Mouse (Mus musculus): ENCODE results near the gene Hist2h2ac. TPM values are rescaled to one million over a fixed set of nuclear protein-coding genes. Genes with fewer than 3 reads are reported as not detected.
"Not testable (repeated sequence)": the region's sequence is repeated elsewhere in the genome, so short reads cannot be mapped to it uniquely, and the experiment has no call there.

Hist2h2ac gene
- polyA plus RNA-seq, 1 experiment = 149 TPM

DNA sequence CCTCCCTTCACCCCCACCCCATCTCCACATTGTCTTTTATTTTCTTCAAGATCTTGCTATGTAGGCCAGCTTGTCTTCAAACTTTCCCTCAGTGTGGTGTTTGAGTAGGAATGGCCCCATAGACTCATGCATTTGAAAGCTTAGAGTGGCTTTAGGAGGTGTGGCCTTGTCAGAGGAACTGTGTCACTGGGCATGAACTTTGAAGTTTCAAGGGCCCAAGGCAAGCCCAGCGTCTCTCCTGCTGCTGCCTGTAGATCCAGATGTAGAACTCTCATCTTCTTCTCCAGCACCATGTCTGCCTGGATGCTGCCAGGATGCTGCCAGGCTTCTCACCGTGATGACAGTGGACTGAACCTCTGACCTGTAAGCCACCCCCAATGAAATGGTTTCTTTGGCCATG is 8.1 kb upstream of the Hist2h2ac start:
- Histone ChIP-seq H3K27ac (ENCODE audit: control insufficient read depth, insufficient read depth, low read length) (no peak overlapping the region), H3K36me3 (ENCODE audit: control insufficient read depth, insufficient read depth, low read length) (no peaks in the 10 kb centered on the region), H3K4me1 (replicated peaks; ENCODE audit: control insufficient read depth, insufficient read depth, low read length) (peaks cover 8% of the 10 kb centered on the region), H3K4me3 (ENCODE audit: control insufficient read depth, insufficient read depth, low read length) (no peak overlapping the region), H3K27me3 (ENCODE audit: control insufficient read depth, insufficient read depth, low read length) (no peaks in the 10 kb centered on the region)
- 66% methylated on average over 2 of the region's 2 CpGs for WGBS
- DNase-seq = no peak
- TF ChIP-seq POLR2A (IDR thresholded peaks at IDR 0.05; ENCODE audit: control insufficient read depth, extremely low read depth, insufficient read depth, low read length, poor library complexity) = no peak
- no peak for TF ChIP-seq CTCF (IDR thresholded peaks at IDR 0.05; ENCODE audit: borderline replicate concordance, control insufficient read depth, extremely low read depth, insufficient read depth, low read length, poor library complexity)

DNA sequence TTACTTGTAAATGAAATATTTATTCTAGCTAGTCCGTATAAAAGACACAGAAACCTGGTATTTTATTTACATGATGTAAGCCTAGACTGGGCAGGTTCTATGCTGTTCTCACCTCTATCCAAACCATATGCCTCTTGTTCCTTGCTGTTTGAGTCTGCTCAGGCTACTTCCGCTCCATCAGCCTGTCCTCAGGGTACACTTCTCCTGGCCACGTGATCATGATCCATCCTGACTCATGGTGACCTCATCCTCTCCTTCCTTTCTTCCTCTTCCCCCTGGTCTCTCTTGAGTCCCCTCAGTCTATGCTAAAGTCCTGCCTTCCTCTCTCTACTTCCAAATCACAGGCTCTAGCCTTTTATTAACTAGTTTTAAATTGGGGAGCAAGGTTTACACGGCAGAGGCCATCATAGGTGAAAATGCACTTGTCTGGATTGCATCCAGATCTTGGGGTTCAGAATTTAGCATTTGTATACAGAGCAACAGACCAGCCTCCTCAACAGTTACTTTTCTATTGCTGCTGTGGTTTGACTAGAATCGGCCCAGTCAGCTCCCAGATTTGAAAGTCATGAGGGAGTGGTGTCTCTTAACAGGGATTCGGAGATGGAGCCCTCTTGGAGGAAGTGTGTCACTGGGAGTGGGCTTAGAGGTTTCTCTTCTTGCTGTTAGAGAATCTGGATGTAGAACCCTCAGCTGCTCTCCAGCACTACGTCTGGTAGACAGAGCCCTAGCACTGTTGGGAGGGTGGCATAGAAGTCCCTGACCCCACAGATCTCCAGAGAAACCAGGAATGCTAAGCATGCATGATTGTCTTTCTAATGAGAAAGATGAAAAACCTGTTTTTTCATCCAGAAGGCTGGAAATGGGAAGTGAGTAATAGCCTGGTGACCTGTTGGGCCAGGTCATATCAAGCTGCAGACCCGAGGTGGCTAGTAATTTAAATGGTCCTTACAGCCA is 6.3 kb upstream of the Hist2h2ac start:
- DNase-seq = no peak
- TF ChIP-seq CTCF (IDR thresholded peaks at IDR 0.05; ENCODE audit: borderline replicate concordance, control insufficient read depth, extremely low read depth, insufficient read depth, low read length, poor library complexity) (no peak), POLR2A (IDR thresholded peaks at IDR 0.05; ENCODE audit: control insufficient read depth, extremely low read depth, insufficient read depth, low read length, poor library complexity) (no peak)
- no peak overlapping the region for H3K4me3 ChIP-seq (ENCODE audit: control insufficient read depth, insufficient read depth, low read length)
- WGBS = 83% methylated on average over 8 of the region's 8 CpGs
- peaks cover 16% of the 10 kb centered on the region for H3K4me1 ChIP-seq (replicated peaks; ENCODE audit: control insufficient read depth, insufficient read depth, low read length)
- H3K27me3 ChIP-seq (ENCODE audit: control insufficient read depth, insufficient read depth, low read length) = no peaks in the 10 kb centered on the region
- H3K27ac ChIP-seq (ENCODE audit: control insufficient read depth, insufficient read depth, low read length) = no peak overlapping the region
- H3K36me3 ChIP-seq (ENCODE audit: control insufficient read depth, insufficient read depth, low read length) = no peaks in the 10 kb centered on the region

DNA sequence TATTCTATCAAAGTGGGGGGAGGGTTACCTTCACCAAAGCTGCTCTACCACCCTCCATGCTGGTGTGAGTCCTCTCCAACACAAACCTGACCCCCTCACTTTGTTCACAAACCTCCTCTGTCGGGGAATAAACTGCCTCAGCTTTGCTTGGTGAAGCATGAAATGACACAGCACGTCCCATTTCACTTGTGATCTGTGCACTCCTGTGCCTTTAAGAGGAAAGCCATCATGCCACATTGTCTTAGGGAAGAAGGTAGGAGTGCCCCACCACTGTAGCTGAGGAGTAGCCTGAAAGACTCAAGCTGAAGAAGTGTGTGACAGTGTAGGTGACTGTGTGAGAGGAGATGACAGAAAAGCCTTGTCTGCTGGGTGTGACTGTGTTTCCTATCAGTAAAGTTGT is 4.7 kb upstream of the Hist2h2ac start:
- Histone ChIP-seq H3K4me1 (replicated peaks; ENCODE audit: control insufficient read depth, insufficient read depth, low read length) (peaks cover 19% of the 10 kb centered on the region), H3K27me3 (ENCODE audit: control insufficient read depth, insufficient read depth, low read length) (no peaks in the 10 kb centered on the region), H3K4me3 (ENCODE audit: control insufficient read depth, insufficient read depth, low read length) (no peak overlapping the region), H3K27ac (ENCODE audit: control insufficient read depth, insufficient read depth, low read length) (no peak overlapping the region), H3K36me3 (ENCODE audit: control insufficient read depth, insufficient read depth, low read length) (no peaks in the 10 kb centered on the region)
- DNase-seq = no peak
- TF ChIP-seq CTCF (IDR thresholded peaks at IDR 0.05; ENCODE audit: borderline replicate concordance, control insufficient read depth, extremely low read depth, insufficient read depth, low read length, poor library complexity) (no peak), POLR2A (IDR thresholded peaks at IDR 0.05; ENCODE audit: control insufficient read depth, extremely low read depth, insufficient read depth, low read length, poor library complexity) (no peak)
- WGBS = 82% methylated on average over 2 of the region's 2 CpGs

DNA sequence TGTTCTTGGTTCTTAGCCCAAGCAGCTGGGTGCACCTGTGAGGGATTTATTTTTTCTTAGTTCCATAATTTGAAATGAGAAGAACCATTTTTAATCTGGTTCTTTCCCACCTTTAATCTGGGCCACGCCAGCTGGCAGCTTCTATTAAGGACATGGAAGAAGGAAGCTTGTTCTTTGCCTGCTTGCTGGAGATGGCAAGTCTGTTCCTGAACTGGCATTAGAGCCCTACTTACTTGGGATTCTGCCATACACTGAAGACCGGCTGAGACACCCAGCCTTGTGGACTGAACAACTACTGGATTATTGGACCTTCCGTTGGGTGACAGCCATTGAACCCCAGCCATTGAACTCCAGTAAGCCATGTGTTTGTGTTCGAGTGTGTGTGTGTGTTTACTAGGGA is 2.1 kb upstream of the Hist2h2ac start:
- Histone ChIP-seq H3K4me1 (replicated peaks; ENCODE audit: control insufficient read depth, insufficient read depth, low read length) (peaks cover 23% of the 10 kb centered on the region), H3K27me3 (ENCODE audit: control insufficient read depth, insufficient read depth, low read length) (no peaks in the 10 kb centered on the region), H3K4me3 (ENCODE audit: control insufficient read depth, insufficient read depth, low read length) (no peak overlapping the region), H3K27ac (ENCODE audit: control insufficient read depth, insufficient read depth, low read length) (no peak overlapping the region), H3K36me3 (ENCODE audit: control insufficient read depth, insufficient read depth, low read length) (no peaks in the 10 kb centered on the region)
- no peak for DNase-seq
- no peak for TF ChIP-seq CTCF (IDR thresholded peaks at IDR 0.05; ENCODE audit: borderline replicate concordance, control insufficient read depth, extremely low read depth, insufficient read depth, low read length, poor library complexity)
- TF ChIP-seq POLR2A (IDR thresholded peaks at IDR 0.05; ENCODE audit: control insufficient read depth, extremely low read depth, insufficient read depth, low read length, poor library complexity) = no peak
- WGBS = 92% methylated on average over 4 of the region's 4 CpGs

DNA sequence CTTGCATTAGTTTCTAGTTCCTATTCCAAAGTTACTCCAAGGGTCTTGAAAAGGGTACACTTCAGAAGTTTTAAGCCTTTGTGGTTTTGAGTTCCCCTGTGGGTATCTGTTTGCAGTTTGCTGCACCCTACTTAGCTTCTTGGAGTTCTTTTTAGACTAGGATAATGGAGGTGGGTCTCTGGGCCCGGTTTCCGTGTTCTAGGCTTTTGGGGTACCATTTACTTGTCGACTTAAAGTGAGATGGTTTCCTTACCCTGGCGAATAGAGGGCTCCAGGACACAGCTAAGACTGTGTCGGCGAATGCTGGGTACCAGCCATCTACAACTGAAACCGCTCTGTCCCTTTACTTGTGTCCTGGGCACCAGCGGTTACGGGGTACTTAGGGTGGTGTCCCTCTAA is 959 bp upstream of the Hist2h2ac start:
- H3K27ac ChIP-seq (ENCODE audit: control insufficient read depth, insufficient read depth, low read length) = peak overlapping the region; percentile 97
- 8% methylated on average over 9 of the region's 9 CpGs for WGBS

DNA sequence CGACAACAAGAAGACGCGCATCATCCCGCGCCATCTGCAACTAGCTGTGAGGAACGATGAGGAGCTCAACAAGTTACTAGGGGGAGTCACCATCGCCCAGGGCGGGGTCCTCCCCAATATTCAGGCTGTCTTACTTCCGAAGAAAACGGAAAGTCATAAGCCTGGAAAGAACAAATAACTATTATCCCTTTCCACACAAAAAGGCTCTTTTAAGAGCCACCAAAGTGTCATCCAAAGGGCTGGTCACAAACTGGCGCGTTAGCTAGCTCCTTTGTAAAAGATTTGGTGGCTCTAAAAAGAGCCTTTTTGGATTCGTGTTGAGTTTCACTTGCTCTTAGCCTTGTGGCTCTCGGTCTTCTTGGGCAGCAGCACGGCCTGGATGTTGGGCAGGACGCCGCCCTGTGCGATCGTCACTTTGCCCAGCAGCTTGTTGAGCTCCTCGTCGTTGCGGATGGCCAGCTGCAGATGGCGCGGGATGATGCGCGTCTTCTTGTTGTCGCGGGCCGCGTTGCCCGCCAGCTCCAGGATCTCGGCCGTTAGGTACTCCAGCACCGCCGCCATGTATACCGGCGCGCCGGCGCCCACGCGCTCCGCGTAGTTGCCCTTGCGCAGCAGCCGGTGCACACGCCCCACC is 432 bp downstream of the Hist2h2ac start:
- peak overlapping the region; percentile 98 for H3K27ac ChIP-seq (ENCODE audit: control insufficient read depth, insufficient read depth, low read length)
- H3K27me3 ChIP-seq (ENCODE audit: control insufficient read depth, insufficient read depth, low read length); H3K36me3 ChIP-seq (ENCODE audit: control insufficient read depth, insufficient read depth, low read length); DNase-seq: not testable (repeated sequence)
- peak overlapping the region; percentile 80 for H3K4me3 ChIP-seq (ENCODE audit: control insufficient read depth, insufficient read depth, low read length)
- WGBS = under 1% methylated on average over 34 of the region's 47 CpGs
- peak; percentile 77 for TF ChIP-seq POLR2A (IDR thresholded peaks at IDR 0.05; ENCODE audit: control insufficient read depth, extremely low read depth, insufficient read depth, low read length, poor library complexity)
- H3K4me1 ChIP-seq (replicated peaks; ENCODE audit: control insufficient read depth, insufficient read depth, low read length) = peaks cover 21% of the 10 kb centered on the region

More for the DNA sequence above, 959 bp upstream of the Hist2h2ac start:
- Histone ChIP-seq H3K36me3 (ENCODE audit: control insufficient read depth, insufficient read depth, low read length) (no peaks in the 10 kb centered on the region), H3K27me3 (ENCODE audit: control insufficient read depth, insufficient read depth, low read length) (no peaks in the 10 kb centered on the region), H3K4me3 (ENCODE audit: control insufficient read depth, insufficient read depth, low read length) (peak overlapping the region; percentile 89), H3K4me1 (replicated peaks; ENCODE audit: control insufficient read depth, insufficient read depth, low read length) (peaks cover 23% of the 10 kb centered on the region)
- TF ChIP-seq CTCF (IDR thresholded peaks at IDR 0.05; ENCODE audit: borderline replicate concordance, control insufficient read depth, extremely low read depth, insufficient read depth, low read length, poor library complexity) (no peak), POLR2A (IDR thresholded peaks at IDR 0.05; ENCODE audit: control insufficient read depth, extremely low read depth, insufficient read depth, low read length, poor library complexity) (no peak)
- peak; percentile 45 for DNase-seq

All from thymus, adult 2 months (tissue).